Mouse (Mus musculus) lung, embryonic 16.5 days (tissue): ENCODE measurements around the gene Cfap57. TPM values are rescaled to one million over a fixed set of nuclear protein-coding genes. Genes with fewer than 3 reads are reported as not detected.

Source experiments
- ATAC-seq: fragments of 200-750 bp; cut with Nextera tagmentation; 2 replicates; pipeline ENCODE4 v1.8.0; 2017; ENCODE audit warnings: low read depth, mild to moderate bottlenecking, moderate library complexity
- H3K27ac ChIP-seq: fragments of 300-500 bp; sonication (generic); 2 replicates; pipeline ENCODE4 v1.5.1; 2014; ENCODE audit warnings: mild to moderate bottlenecking, control low read depth, low read length
- H3K27me3 ChIP-seq: fragments of 300-500 bp; sonication (generic); 2 replicates; pipeline ENCODE4 v1.6.1; 2014; ENCODE audit warnings: low read depth, low read length, mixed read lengths; ENCODE audit not compliant: control insufficient read depth, insufficient read depth
- H3K36me3 ChIP-seq: fragments of 300-500 bp; sonication (generic); 2 replicates; pipeline ENCODE4 v1.6.1; 2014; ENCODE audit warnings: low read length; ENCODE audit not compliant: control insufficient read depth, insufficient read depth
- H3K4me1 ChIP-seq: fragments of 300-500 bp; sonication (generic); replicated peaks from 2 replicates; pipeline ENCODE4 v1.6.1; 2014; ENCODE audit warnings: low read length, mixed read lengths; ENCODE audit not compliant: control insufficient read depth, insufficient read depth
- H3K4me2 ChIP-seq: fragments of 300-500 bp; sonication (generic); 2 replicates; pipeline ENCODE4 v1.6.1; 2014; ENCODE audit warnings: low read depth, low read length, control low read depth
- H3K4me3 ChIP-seq: fragments of 300-500 bp; sonication (generic); 2 replicates; pipeline ENCODE4 v1.5.1; 2014; ENCODE audit warnings: mild to moderate bottlenecking, low read length, control low read depth
- H3K9ac ChIP-seq: fragments of 300-500 bp; sonication (generic); 2 replicates; pipeline ENCODE4 v1.6.1; 2014; ENCODE audit warnings: low read length, control low read depth
- H3K9me3 ChIP-seq: fragments of 300-500 bp; sonication (generic); 2 replicates; pipeline ENCODE4 v1.6.1; 2016; ENCODE audit warnings: low read length; ENCODE audit not compliant: control insufficient read depth
- WGBS: fragments of 180-500 bp; shearing (Covaris S2); extraction: QIAGEN DNeasy Blood & Tissue Kit; methylation state at CpG from one replicate; pipeline ENCODE4 v1.1.7; 2014; 5-methylcytosine and 5-hydroxymethylcytosine counted together
- polyA plus RNA-seq: library from polyadenylated mRNA; unstranded; fragments of >200 nt; fragmentation: Nextera tagmentation; extraction: Ambion mirVana; gene quantifications from 2 replicates; pipeline ENCODE4 v1.2.1, GENCODE M21; 2015

Cfap57 gene
- polyA plus RNA-seq, 1 experiment from 2014 or later = 1.3 TPM

DNA sequence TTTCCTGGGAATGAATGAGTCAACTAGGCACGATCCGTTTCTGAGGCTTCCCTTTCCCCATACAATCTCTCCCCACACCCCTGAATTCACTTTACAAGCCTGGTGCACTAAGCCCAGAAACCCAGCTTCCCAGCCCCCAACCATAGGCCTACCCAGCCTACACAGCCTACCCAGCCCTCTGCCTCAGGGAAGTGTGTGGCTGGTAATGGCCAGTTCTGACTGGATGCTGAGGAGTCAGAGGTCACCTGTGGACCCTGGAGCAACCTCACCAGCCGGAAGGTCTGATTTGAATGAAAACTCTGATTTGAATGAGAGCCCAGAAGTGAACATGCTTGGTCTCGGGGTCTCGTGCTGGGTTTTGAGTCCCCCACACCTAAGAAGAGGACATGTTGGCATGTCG is 92.9 kb downstream of the Cfap57 start:
- no peaks in the 10 kb centered on the region for H3K9me3 ChIP-seq
- H3K9ac ChIP-seq = no peak overlapping the region
- peak overlapping the region; percentile 49 for H3K4me2 ChIP-seq
- no peak overlapping the region for H3K27ac ChIP-seq
- 76% methylated on average over 6 of the region's 6 CpGs for WGBS
- H3K27me3 ChIP-seq = no peaks in the 10 kb centered on the region
- H3K4me3 ChIP-seq = no peak overlapping the region; the same call in 1 of the 2 replicates
- no peaks in the 10 kb centered on the region for H3K4me1 ChIP-seq
- H3K36me3 ChIP-seq = no peaks in the 10 kb centered on the region
- no peak for ATAC-seq

DNA sequence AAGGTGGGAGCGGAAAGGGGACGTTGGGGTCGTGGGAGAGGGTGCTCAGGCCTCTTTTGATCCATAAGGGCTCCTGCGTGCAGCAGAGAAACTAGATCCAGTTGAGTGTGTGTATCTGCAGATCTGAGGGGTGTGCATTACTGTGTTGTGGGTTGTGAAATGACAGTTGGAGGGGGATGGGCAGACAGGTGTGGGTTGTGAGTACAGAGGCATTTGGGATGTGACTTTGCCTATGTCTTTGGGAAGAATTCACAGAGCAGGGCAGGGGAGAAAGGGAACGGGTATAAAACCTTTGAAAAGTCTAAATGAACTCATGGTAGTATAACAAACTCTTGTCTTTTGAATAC is 93.3 kb downstream of the Cfap57 start:
- Histone ChIP-seq H3K9ac (peak overlapping the region; percentile 53), H3K27me3 (no peaks in the 10 kb centered on the region), H3K27ac (0 out of 2 replicates have a peak overlapping the region, but pooled peaks have one; percentile 15), H3K4me3 (peak overlapping the region; percentile 41), H3K4me2 (peak overlapping the region; percentile 49), H3K36me3 (no peaks in the 10 kb centered on the region), H3K4me1 (no peaks in the 10 kb centered on the region), H3K9me3 (no peaks in the 10 kb centered on the region)
- peak; percentile 48; the same call in 1 of the 2 replicates for ATAC-seq
- WGBS = 30% methylated on average over 5 of the region's 5 CpGs

DNA sequence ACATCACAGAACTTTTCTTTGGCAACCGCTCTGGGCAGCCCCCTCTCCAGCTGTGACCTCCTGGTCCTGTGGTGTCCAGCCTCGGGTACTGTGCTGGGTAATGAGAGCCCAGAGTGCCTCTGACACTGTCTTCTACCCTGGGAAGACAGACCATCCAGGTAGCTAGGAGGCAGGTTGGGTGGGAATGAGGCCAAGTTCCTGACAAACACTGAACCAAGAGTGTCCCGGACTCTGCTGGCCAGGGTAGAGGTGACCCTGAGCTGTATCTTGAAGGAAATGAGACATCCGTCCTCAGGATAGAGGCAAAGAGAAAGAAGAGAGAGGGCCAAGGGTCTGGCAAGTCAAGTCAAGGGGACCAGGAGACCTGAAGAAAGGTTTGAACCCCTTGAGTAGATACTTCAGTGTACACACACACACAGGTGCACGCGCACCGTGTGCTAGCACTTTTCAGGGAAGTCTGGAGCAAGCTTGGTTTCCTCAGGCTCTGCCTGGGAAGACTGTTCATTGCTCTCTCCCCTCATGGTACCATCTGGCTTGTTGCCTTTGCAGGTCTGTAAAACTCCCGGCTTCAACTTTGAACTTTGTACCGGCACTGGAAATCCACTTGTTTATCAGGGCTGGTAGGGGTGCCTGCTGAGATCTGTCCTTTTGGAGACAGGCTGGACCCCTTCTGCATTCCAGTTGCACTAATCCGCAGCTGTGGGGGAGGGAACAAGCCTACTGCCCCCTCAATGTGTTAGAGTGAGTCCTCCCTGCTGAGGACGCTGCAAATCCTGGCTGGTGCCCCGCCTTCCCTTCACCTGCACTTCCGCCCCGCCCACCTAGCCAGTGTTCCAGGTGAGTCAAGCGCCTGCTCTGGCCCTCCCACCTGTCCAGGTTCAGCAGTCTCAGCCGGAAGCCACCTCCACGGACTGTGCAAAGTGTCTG is 93.9 kb downstream of the Cfap57 start, which contains the start of gene 2610528J11Rik:
Gene 2610528J11Rik, plus strand, starts transcription at position 592 of the 927 bp plus-strand sequence.
- ATAC-seq = peak; percentile 85
- H3K36me3 ChIP-seq = no peaks in the 10 kb centered on the region
- H3K9ac ChIP-seq = peak within 1 kb of the TSS; percentile 53
- H3K4me1 ChIP-seq = no peaks in the 10 kb centered on the region
- peak within 1 kb of the TSS; percentile 41 for H3K4me3 ChIP-seq
- peak within 1 kb of the TSS; percentile 49 for H3K4me2 ChIP-seq
- H3K27ac ChIP-seq = 0 out of 2 replicates have a peak within 1 kb of the TSS, but pooled peaks have one; percentile 15
- no peaks in the 10 kb centered on the region for H3K9me3 ChIP-seq
- WGBS = 23% methylated on average over 17 of the region's 17 CpGs
- H3K27me3 ChIP-seq = no peaks in the 10 kb centered on the region

DNA sequence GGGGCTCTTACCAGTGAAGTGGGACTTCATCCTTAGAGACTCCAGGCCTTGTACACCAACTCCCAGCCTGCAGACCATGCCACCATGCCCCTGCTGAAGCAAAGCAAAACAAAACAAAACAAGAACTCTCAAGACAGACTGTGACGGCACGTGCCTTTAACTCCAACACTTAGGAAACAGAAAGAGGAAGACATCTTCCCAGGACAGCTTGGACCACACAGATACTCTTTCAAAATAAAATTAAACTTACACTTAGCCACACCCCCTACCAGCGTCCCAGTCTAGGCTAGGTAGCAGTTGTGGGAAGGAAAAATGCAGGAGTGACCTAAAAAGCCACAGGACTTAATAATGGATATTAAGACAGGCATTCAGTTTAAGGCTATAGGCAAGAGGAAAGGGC is 94.8 kb downstream of the Cfap57 start:
- Histone ChIP-seq H3K4me3 (no peak overlapping the region), H3K9me3 (no peaks in the 10 kb centered on the region), H3K36me3 (no peaks in the 10 kb centered on the region), H3K9ac (no peak overlapping the region), H3K4me2 (no peak overlapping the region), H3K27ac (no peak overlapping the region), H3K27me3 (no peaks in the 10 kb centered on the region), H3K4me1 (no peaks in the 10 kb centered on the region)
- no peak for ATAC-seq
- 64% methylated on average over 3 of the region's 3 CpGs for WGBS

DNA sequence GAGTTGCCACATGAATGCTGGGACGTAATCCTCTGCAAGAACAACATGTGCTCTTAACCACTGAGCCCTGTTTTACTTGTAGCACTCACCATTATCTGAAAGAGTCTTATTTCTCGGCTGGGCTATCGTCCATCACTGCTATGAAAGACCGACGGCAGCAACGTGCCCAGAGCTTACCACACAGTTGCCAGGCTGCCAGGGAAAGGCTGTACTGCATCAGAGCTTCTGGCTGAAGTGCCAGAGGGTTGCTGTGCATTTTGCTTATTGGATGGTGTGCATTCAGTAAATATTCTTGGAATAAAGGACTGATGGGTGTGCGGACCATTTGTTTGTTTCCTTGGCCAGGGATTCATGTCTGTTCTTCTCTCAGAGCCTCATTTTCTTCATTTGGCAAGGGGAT is 96.6 kb downstream of the Cfap57 start:
- Histone ChIP-seq H3K9ac (no peak overlapping the region), H3K27me3 (no peaks in the 10 kb centered on the region), H3K4me3 (no peak overlapping the region), H3K36me3 (no peaks in the 10 kb centered on the region), H3K27ac (no peak overlapping the region), H3K9me3 (no peaks in the 10 kb centered on the region), H3K4me2 (no peak overlapping the region), H3K4me1 (no peaks in the 10 kb centered on the region)
- ATAC-seq = no peak
- 55% methylated on average over 7 of the region's 7 CpGs for WGBS

DNA sequence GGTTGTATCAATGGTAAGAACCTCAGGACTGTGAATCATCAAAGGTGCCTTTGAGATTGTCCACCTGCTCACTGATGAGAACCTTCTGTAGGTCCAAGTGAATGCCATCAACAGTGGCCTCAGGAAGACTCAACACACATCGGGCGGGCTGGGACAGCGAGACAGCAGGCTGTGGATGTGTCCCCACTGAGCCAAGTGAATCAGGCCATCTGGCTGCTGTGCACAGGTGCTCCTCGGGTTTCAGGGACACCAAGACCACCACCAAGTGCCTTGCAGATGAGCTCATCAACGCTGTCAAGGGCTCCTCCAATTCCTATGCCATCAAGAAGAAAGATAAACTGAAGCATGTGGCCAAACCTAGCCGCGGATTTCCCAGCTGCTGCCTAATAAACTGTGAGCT is 98.3 kb downstream of the Cfap57 start:
- no peaks in the 10 kb centered on the region for H3K9me3 ChIP-seq
- H3K27ac ChIP-seq = no peak overlapping the region
- no peak for ATAC-seq
- 78% methylated on average over 7 of the region's 7 CpGs for WGBS
- no peak overlapping the region for H3K9ac ChIP-seq
- H3K27me3 ChIP-seq = no peaks in the 10 kb centered on the region; the same call in 1 of the 2 replicates
- H3K4me3 ChIP-seq = no peak overlapping the region
- H3K36me3 ChIP-seq = no peaks in the 10 kb centered on the region
- peaks cover under 1% of the 10 kb centered on the region; the same call in 1 of the 2 replicates for H3K4me1 ChIP-seq
- H3K4me2 ChIP-seq = no peak overlapping the region

DNA sequence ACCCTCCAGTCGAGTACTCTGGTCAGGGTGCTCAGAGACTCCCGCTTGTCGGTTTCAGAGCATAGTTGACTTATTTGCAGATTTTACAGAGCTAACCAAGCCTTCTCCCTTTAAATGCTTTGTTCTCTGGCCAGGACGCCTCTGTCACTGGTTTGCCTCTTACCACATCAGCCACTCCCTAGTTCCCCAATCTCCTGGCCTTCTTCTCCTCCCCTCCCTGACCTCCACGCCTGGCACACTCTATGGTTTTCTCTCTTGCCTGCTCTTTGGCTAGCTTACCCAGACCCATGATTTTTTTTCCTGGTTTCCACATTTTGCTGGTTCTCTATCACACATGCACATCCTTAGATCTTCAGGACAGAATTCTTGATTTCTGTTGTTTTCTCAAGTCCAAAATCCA is 102.4 kb downstream of the Cfap57 start:
- H3K4me3 ChIP-seq = no peak overlapping the region
- no peak for ATAC-seq
- H3K36me3 ChIP-seq = no peaks in the 10 kb centered on the region
- no peak overlapping the region for H3K4me2 ChIP-seq
- no peaks in the 10 kb centered on the region; the same call in 1 of the 2 replicates for H3K27me3 ChIP-seq
- H3K9me3 ChIP-seq = no peaks in the 10 kb centered on the region
- H3K4me1 ChIP-seq = peaks cover 6% of the 10 kb centered on the region
- H3K9ac ChIP-seq = no peak overlapping the region
- 52% methylated on average over 5 of the region's 5 CpGs for WGBS
- no peak overlapping the region for H3K27ac ChIP-seq

DNA sequence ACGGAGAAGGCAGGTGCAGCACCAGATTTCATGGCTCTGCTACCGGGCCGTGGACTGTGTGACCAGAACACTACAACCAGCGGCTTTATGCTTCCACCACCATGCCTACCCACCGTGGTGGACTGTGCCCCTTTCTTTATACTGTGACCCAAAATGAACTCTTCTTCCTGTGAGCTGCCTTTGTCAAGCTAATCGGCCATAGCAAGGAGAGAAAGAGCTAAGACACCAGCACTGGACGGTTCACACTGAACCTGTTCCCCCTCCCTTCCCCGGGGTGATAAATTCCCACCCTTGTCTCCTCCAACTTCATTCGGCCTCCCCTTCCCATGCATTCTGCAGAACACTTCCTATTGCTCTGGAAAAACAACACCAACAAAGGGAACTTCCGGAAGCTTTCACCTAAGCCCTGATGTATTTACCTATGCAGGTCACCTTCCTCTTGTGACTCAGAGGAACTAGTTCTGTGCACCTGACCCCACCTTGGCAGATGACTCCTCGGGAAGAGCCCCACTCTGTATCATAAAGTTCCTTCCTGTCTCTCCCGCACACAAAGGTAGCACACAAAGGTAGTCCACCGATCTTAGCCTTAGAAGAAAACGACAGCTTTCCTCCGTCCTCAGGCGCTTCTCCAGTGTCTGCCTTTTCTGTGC is 103.0 kb downstream of the Cfap57 start:
- 30% methylated on average over 16 of the region's 16 CpGs for WGBS
- H3K9me3 ChIP-seq = no peaks in the 10 kb centered on the region
- ATAC-seq = no peak
- H3K4me1 ChIP-seq = peaks cover 6% of the 10 kb centered on the region
- H3K9ac ChIP-seq = no peak overlapping the region
- no peaks in the 10 kb centered on the region; the same call in 1 of the 2 replicates for H3K27me3 ChIP-seq
- no peak overlapping the region for H3K27ac ChIP-seq
- H3K4me2 ChIP-seq = no peak overlapping the region
- H3K36me3 ChIP-seq = no peaks in the 10 kb centered on the region
- no peak overlapping the region for H3K4me3 ChIP-seq
